Mouse (Mus musculus): ENCODE data around the gene Mfsd7a.

The Mfsd7a gene

DNA sequence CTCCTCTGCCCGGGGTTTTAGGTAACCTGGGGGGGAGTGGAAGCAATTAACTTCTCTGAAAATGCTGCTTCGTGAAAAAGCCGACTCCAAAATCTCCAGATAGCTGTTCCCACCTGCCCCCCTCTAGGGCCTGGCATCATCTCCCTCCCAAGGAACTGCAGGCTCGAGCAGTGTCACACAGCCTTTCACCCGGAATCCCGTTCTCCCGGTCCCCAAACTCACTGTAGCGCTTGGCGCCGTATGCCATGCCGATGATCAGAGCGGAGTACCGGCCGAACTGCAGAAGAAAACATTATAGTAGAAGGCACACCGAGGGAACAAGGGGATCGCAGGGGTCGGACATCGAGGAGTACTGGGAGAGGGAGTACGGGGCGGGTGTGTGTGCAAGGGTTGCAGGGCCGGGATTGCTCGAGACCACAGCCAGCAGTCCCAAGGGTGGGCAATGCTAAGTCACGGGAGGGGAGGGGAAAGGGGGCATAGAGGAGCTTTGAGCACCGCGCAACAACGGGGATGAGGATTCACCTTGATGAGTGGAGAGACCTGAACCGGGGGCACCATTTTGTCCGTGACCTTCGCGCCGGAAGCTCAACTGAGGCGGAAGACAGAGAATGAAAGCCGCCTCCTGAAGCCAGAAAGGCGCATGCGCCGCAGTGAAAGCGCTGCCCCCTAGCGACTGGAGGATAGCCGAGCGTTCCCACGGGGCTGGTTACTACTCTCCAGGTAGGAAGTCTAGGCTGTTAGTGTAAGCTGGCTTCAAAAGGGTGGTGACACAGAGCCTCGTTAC, 14.7 kb downstream of the Mfsd7a start, which contains the start of gene Atp5k:
Atp5k (minus strand) TSS at position 645 of the 784 bp plus-strand sequence.
- DNase-seq (ENCODE audit: low spot score in 2 of 2), result peak; percentile 92 to 95

DNA sequence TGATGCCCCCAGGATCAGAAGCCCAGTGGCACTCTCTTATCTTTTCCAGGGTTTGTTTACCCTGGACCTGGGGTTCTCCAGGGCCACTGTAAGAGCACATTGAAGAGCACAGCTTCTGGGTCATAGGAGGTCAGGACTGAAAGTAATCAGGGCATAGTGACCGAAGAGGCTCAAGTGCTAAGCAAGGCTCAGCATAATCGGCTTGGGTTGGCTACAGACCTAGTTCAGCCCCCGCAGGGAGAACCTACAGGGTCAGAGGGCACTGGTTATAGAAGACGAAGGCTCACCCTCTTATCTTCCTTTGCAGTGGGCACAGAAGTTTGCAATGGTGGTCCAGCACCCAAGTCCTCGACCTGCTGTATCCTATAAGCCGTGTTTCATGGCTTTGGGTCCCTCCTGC, 17.5 kb downstream of the Mfsd7a start:
- DNase-seq (ENCODE audit: low spot score in 2 of 2), result no peak

DNA sequence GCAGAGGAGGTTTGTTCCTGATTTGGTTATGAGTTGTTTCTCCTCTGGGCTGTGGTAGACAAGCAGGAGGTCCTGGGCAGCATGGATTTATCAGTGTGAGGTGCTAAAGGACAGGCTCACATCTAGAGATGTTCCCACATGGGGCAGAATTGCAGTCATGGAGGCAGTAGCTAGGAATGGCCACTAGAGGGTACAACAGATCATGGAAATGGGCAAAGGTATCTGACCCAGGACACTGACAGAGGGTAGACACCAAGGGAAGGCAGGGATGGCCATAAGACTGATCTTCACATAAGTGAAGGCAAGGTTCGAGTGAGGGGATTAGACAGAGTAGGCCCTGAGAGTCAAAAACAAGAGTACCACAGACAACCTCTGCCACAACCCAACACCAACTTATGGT, 21.5 kb downstream of the Mfsd7a start:
- DNase-seq (ENCODE audit: low spot score in 2 of 2), result peak in 1 of 2 experiments; percentile 32

DNA sequence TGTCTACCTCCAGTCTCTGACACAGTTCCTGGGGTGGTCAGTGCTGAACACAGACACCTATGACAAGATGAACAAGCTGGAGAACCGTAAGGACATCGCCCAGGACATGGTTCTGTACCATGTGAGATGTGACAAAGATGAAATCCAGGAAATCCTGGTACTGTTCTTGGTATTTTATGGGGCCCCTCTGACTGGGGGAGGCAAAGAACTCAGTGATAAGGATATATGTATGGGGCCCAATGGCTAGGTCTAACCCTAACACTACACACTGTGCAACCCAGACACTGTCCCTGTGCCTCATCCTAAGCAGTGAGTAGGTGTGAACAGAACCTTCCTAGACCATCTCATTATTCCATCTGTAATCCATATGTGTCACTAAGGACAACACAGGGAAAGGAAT, 25.3 kb downstream of the Mfsd7a start:
- no peak for DNase-seq (ENCODE audit: low spot score in 2 of 2)

- no peak for DNase-seq (ENCODE audit: low spot score in 2 of 2)
Measured at GRCm38 (mm10) chr5:108422741-108423140, 25.9 kb downstream of the Mfsd7a start.

DNA sequence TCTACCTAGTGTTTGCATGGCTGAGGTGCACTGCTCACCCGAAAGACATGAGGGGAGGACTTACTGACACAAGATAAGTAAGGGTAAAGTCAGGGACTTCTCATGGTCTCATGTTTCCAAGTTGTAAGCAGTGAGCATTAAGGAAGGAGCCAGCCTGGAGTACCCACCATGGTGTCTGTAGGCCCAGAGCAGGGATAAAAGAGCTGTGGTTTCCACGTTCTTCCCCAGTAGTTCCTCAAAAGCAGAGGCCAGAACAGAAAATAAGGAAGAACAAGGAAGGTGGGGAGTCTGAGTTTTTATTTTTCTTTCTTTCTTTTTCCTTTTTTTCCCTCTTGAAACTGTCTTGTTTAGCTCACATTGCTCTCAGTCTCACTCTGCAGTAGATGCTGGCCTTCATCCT, 34.0 kb downstream of the Mfsd7a start:
- DNase-seq (ENCODE audit: low spot score in 2 of 2), result no peak

GRCm38 (mm10) chr5:108406977-108407376, 41.7 kb downstream of the Mfsd7a start:
- DNase-seq (ENCODE audit: low spot score in 2 of 2), result no peak

DNA sequence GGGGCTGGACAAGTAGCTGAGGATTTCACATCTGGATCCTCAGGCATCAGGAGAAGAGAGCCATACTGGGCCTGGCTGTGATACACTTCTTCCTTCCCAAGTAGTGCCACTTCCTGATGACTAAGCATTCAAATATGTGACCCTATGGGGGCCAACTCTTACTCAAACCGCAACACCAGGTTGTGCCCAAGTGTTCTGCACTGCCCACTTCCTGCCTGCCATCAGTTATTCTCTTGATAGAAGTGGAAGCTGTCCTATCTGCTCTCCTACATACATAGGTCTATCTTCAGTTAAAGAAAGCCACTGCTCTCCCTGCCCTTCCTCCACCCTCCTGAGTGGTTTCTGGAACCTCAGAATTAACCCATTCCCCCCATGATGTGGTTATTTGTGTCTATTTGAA, 43.2 kb downstream of the Mfsd7a start:
- DNase-seq (ENCODE audit: low spot score in 2 of 2), result no peak

DNA sequence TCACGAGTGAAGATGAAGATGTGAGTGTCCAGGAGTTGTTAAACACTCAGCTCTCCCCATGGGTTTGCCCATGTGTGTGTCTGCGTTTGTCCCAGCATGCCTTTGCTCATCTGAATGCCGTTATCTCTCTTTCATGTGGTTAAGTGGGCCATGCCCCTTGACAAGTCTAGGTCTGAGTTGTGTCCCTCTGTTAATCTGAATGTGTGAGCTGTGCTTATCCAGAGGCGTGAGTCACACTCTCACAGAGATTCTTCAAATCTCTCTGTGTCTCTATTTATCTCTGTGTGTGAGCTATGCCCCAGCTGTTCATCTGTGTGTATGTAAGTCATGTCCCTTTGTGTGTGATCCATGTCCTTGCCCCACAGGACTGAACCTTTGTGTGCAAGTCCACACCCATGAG, 45.2 kb downstream of the Mfsd7a start:
- DNase-seq (ENCODE audit: low spot score in 2 of 2), result no peak
